Mouse (Mus musculus) forebrain, embryonic 15.5 days (tissue): ENCODE data around the gene BC017158. TPM values are rescaled to one million over a fixed set of nuclear protein-coding genes. Genes with fewer than 3 reads are reported as not detected.
A peak's percentile ranks its signal among the peaks of the same experiment; 100 is the strongest.

Experiments used
- ATAC-seq: fragments of 200-750 bp; cut with Nextera tagmentation; replicated peaks from 2 replicates; pipeline ENCODE4 v1.8.0; 2017; ENCODE audit warnings: mild to moderate bottlenecking, moderate TSS enrichment, moderate library complexity
- H3K27ac ChIP-seq: fragments of 300-500 bp; sonication (generic); replicated peaks from 2 replicates; pipeline ENCODE4 v1.5.1; 2015; ENCODE audit warnings: mild to moderate bottlenecking, inconsistent platforms
- H3K27me3 ChIP-seq: fragments of 300-500 bp; sonication (generic); 2 replicates; pipeline ENCODE4 v1.6.1; 2015; ENCODE audit warnings: inconsistent platforms
- H3K36me3 ChIP-seq: fragments of 300-500 bp; sonication (generic); 2 replicates; pipeline ENCODE4 v1.6.1; 2015; ENCODE audit warnings: mild to moderate bottlenecking, inconsistent platforms
- H3K4me1 ChIP-seq: fragments of 300-500 bp; sonication (generic); 2 replicates; pipeline ENCODE4 v1.6.1; 2015; ENCODE audit warnings: inconsistent platforms
- H3K4me2 ChIP-seq: fragments of 300-500 bp; sonication (generic); replicated peaks from 2 replicates; pipeline ENCODE4 v1.6.1; 2015; ENCODE audit warnings: mild to moderate bottlenecking, inconsistent platforms
- H3K4me3 ChIP-seq: fragments of 300-500 bp; sonication (generic); 2 replicates; pipeline ENCODE4 v1.5.1; 2015; ENCODE audit warnings: mild to moderate bottlenecking, inconsistent platforms
- H3K9ac ChIP-seq: fragments of 300-500 bp; sonication (generic); replicated peaks from 2 replicates; pipeline ENCODE4 v1.6.1; 2015; ENCODE audit warnings: mild to moderate bottlenecking, inconsistent platforms
- H3K9me3 ChIP-seq: fragments of 300-500 bp; sonication (generic); 2 replicates; pipeline ENCODE4 v1.6.1; 2016; ENCODE audit warnings: inconsistent platforms
- WGBS: fragments of 180-500 bp; shearing (Covaris S2); methylation state at CpG from one replicate; pipeline ENCODE4 v1.1.7; 2015; ENCODE audit warnings: mixed read lengths; 5-methylcytosine and 5-hydroxymethylcytosine counted together
- polyA plus RNA-seq: library from polyadenylated mRNA; unstranded; fragments of >200 nt; fragmentation: Nextera tagmentation; extraction: Ambion mirVana; gene quantifications from 2 replicates; pipeline ENCODE4 v1.2.1, GENCODE M21; 2015

Gene BC017158
- polyA plus RNA-seq, 1 experiment from 2014 or later = 14.2 TPM

- Histone ChIP-seq H3K4me1 (peaks cover 9% of the 10 kb centered on the region), H3K9ac (no peak overlapping the region), H3K4me3 (no peak overlapping the region), H3K36me3 (no peaks in the 10 kb centered on the region), H3K27ac (no peak overlapping the region), H3K27me3 (no peaks in the 10 kb centered on the region), H3K9me3 (no peaks in the 10 kb centered on the region), H3K4me2 (no peak overlapping the region)
- WGBS = 2% methylated on average over 5 of the region's 5 CpGs
- ATAC-seq = no peak
Measured at GRCm38 (mm10) chr7:128304907-128305306, 6.9 kb upstream of the BC017158 start.

GRCm38 (mm10) chr7:128304198-128304597, 6.2 kb upstream of the BC017158 start:
- Histone ChIP-seq H3K4me1 (peaks cover 5% of the 10 kb centered on the region), H3K9ac (no peak overlapping the region), H3K4me3 (no peak overlapping the region), H3K36me3 (no peaks in the 10 kb centered on the region), H3K27me3 (no peaks in the 10 kb centered on the region), H3K27ac (no peak overlapping the region), H3K9me3 (no peaks in the 10 kb centered on the region), H3K4me2 (no peak overlapping the region)
- 84% methylated on average over 6 of the region's 6 CpGs for WGBS
- no peak for ATAC-seq

GRCm38 (mm10) chr7:128302151-128302550, 4.2 kb upstream of the BC017158 start:
- Histone ChIP-seq H3K9ac (no peak overlapping the region), H3K4me3 (no peak overlapping the region), H3K9me3 (no peaks in the 10 kb centered on the region), H3K4me1 (peaks cover 18% of the 10 kb centered on the region), H3K4me2 (no peak overlapping the region), H3K27me3 (no peaks in the 10 kb centered on the region), H3K36me3 (no peaks in the 10 kb centered on the region), H3K27ac (no peak overlapping the region)
- ATAC-seq = no peak
- WGBS = 84% methylated on average over 3 of the region's 3 CpGs

- Histone ChIP-seq H3K4me3 (no peak overlapping the region), H3K9ac (no peak overlapping the region), H3K4me1 (peaks cover 22% of the 10 kb centered on the region), H3K27ac (no peak overlapping the region), H3K27me3 (no peaks in the 10 kb centered on the region), H3K9me3 (no peaks in the 10 kb centered on the region), H3K36me3 (no peaks in the 10 kb centered on the region), H3K4me2 (no peak overlapping the region)
- WGBS = 79% methylated on average over 3 of the region's 3 CpGs
- ATAC-seq = no peak
Measured at GRCm38 (mm10) chr7:128300952-128301351, 3.0 kb upstream of the BC017158 start.

GRCm38 (mm10) chr7:128298481-128299342, 742 bp upstream of the BC017158 start:
- no peaks in the 10 kb centered on the region for H3K9me3 ChIP-seq
- H3K4me2 ChIP-seq = peak overlapping the region; percentile 80
- peak overlapping the region; percentile 66; the same call in 1 of the 2 replicates for H3K27ac ChIP-seq
- peaks cover 22% of the 10 kb centered on the region for H3K4me1 ChIP-seq
- H3K4me3 ChIP-seq = peak overlapping the region; percentile 70
- 51% methylated on average over 8 of the region's 8 CpGs for WGBS
- H3K27me3 ChIP-seq = no peaks in the 10 kb centered on the region
- H3K36me3 ChIP-seq = no peaks in the 10 kb centered on the region
- peak; percentile 52 for ATAC-seq
- no peak overlapping the region for H3K9ac ChIP-seq

- peak overlapping the region; percentile 66; the same call in 1 of the 2 replicates for H3K27ac ChIP-seq
- peak overlapping the region; percentile 70 for H3K4me3 ChIP-seq
- no peaks in the 10 kb centered on the region for H3K27me3 ChIP-seq
- H3K9me3 ChIP-seq = no peaks in the 10 kb centered on the region
- no peaks in the 10 kb centered on the region for H3K36me3 ChIP-seq
- H3K9ac ChIP-seq = peak overlapping the region; percentile 78
- peak overlapping the region; percentile 80 for H3K4me2 ChIP-seq
- 33% methylated on average over 10 of the region's 10 CpGs for WGBS
- H3K4me1 ChIP-seq = peaks cover 22% of the 10 kb centered on the region
- ATAC-seq = no peak
Measured at GRCm38 (mm10) chr7:128297291-128297616, 716 bp downstream of the BC017158 start.

- no peak overlapping the region for H3K4me3 ChIP-seq
- H3K27ac ChIP-seq = no peak overlapping the region
- 65% methylated on average over 3 of the region's 3 CpGs for WGBS
- no peaks in the 10 kb centered on the region for H3K9me3 ChIP-seq
- peaks cover 22% of the 10 kb centered on the region for H3K4me1 ChIP-seq
- no peaks in the 10 kb centered on the region for H3K27me3 ChIP-seq
- H3K9ac ChIP-seq = no peak overlapping the region
- no peak for ATAC-seq
- H3K36me3 ChIP-seq = no peaks in the 10 kb centered on the region
- 0 out of 2 replicates have a peak overlapping the region, but pooled peaks have one; percentile 80 for H3K4me2 ChIP-seq
Measured at GRCm38 (mm10) chr7:128296514-128296913, 1.5 kb downstream of the BC017158 start.

- no peak overlapping the region for H3K4me3 ChIP-seq
- no peak overlapping the region for H3K27ac ChIP-seq
- WGBS = 94% methylated on average over 10 of the region's 10 CpGs
- no peaks in the 10 kb centered on the region for H3K36me3 ChIP-seq
- H3K9ac ChIP-seq = no peak overlapping the region
- H3K27me3 ChIP-seq = no peaks in the 10 kb centered on the region
- no peak overlapping the region for H3K4me2 ChIP-seq
- ATAC-seq = no peak
- H3K9me3 ChIP-seq = no peaks in the 10 kb centered on the region
- peaks cover 22% of the 10 kb centered on the region for H3K4me1 ChIP-seq
Measured at GRCm38 (mm10) chr7:128294785-128295184, 3.2 kb downstream of the BC017158 start.

GRCm38 (mm10) chr7:128288923-128289544, 8.9 kb downstream of the BC017158 start:
- Histone ChIP-seq H3K27ac (no peak overlapping the region), H3K4me1 (no peaks in the 10 kb centered on the region), H3K9me3 (no peaks in the 10 kb centered on the region), H3K4me2 (no peak overlapping the region), H3K27me3 (no peaks in the 10 kb centered on the region), H3K36me3 (peaks cover 11% of the 10 kb centered on the region; the same call in 1 of the 2 replicates), H3K4me3 (no peak overlapping the region), H3K9ac (no peak overlapping the region)
- 19% methylated on average over 9 of the region's 9 CpGs for WGBS
- ATAC-seq = no peak

GRCm38 (mm10) chr7:128285060-128285459, 12.9 kb downstream of the BC017158 start:
- Histone ChIP-seq H3K4me1 (no peaks in the 10 kb centered on the region), H3K9me3 (no peaks in the 10 kb centered on the region), H3K36me3 (peaks cover 11% of the 10 kb centered on the region; the same call in 1 of the 2 replicates), H3K4me3 (no peak overlapping the region), H3K9ac (no peak overlapping the region), H3K4me2 (no peak overlapping the region), H3K27ac (no peak overlapping the region), H3K27me3 (no peaks in the 10 kb centered on the region)
- no peak for ATAC-seq
- WGBS = 91% methylated on average over 8 of the region's 8 CpGs

- Histone ChIP-seq H3K9ac (no peak overlapping the region), H3K27me3 (no peaks in the 10 kb centered on the region), H3K9me3 (no peaks in the 10 kb centered on the region), H3K4me1 (no peaks in the 10 kb centered on the region), H3K4me2 (no peak overlapping the region), H3K4me3 (no peak overlapping the region), H3K36me3 (peaks cover 11% of the 10 kb centered on the region; the same call in 1 of the 2 replicates), H3K27ac (no peak overlapping the region)
- ATAC-seq = no peak
- 50% methylated on average over 5 of the region's 5 CpGs for WGBS
Measured at GRCm38 (mm10) chr7:128284047-128284446, 13.9 kb downstream of the BC017158 start.

GRCm38 (mm10) chr7:128282532-128283244, 15.3 kb downstream of the BC017158 start:
- WGBS = 4% methylated on average over 7 of the region's 7 CpGs
- H3K9me3 ChIP-seq = no peaks in the 10 kb centered on the region
- H3K9ac ChIP-seq = no peak overlapping the region
- H3K27ac ChIP-seq = no peak overlapping the region
- H3K4me3 ChIP-seq = no peak overlapping the region
- H3K4me1 ChIP-seq = no peaks in the 10 kb centered on the region
- no peak for ATAC-seq
- no peak overlapping the region for H3K4me2 ChIP-seq
- H3K36me3 ChIP-seq = peaks cover 9% of the 10 kb centered on the region; the same call in 1 of the 2 replicates
- no peaks in the 10 kb centered on the region for H3K27me3 ChIP-seq
